Mouse (Mus musculus) liver, embryonic 11.5 days (tissue): ENCODE results near the gene Eif4g3. TPM values are rescaled to one million over a fixed set of nuclear protein-coding genes. Genes with fewer than 3 reads are reported as not detected.

Experiments used
- ATAC-seq: fragments of 200-750 bp; cut with Nextera tagmentation; replicated peaks from 2 replicates; pipeline ENCODE4 v1.8.0; 2017; ENCODE audit warnings: moderate number of reproducible peaks, mild to moderate bottlenecking, moderate TSS enrichment, moderate library complexity; ENCODE audit not compliant: low FRiP score
- DNase-seq: peaks from one replicate; pipeline ENCODE4 v3.0.0-alpha.2; 2017; ENCODE audit warnings: low spot score
- H3K27ac ChIP-seq: fragments of 300-500 bp; sonication (generic); 2 replicates; pipeline ENCODE4 v1.5.1; 2014; ENCODE audit warnings: mild to moderate bottlenecking, low read depth, low read length, control low read depth
- H3K27me3 ChIP-seq: fragments of 300-500 bp; sonication (generic); replicated peaks from 2 replicates; pipeline ENCODE4 v1.6.1; 2014; ENCODE audit warnings: low read length, mixed read lengths; ENCODE audit not compliant: control insufficient read depth, insufficient read depth
- H3K36me3 ChIP-seq: fragments of 300-500 bp; sonication (generic); 2 replicates; pipeline ENCODE4 v1.6.1; 2014; ENCODE audit warnings: mild to moderate bottlenecking, low read length, moderate library complexity, mixed read lengths; ENCODE audit not compliant: control insufficient read depth, insufficient read depth
- H3K4me1 ChIP-seq: fragments of 300-500 bp; sonication (generic); replicated peaks from 2 replicates; pipeline ENCODE4 v1.6.1; 2014; ENCODE audit warnings: low read length, mixed read lengths; ENCODE audit not compliant: control insufficient read depth, insufficient read depth
- H3K4me2 ChIP-seq: fragments of 300-500 bp; sonication (generic); 2 replicates; pipeline ENCODE4 v1.6.1; 2014; ENCODE audit warnings: mild to moderate bottlenecking, control low read depth, moderate library complexity
- H3K4me3 ChIP-seq: fragments of 300-500 bp; sonication (generic); 2 replicates; pipeline ENCODE4 v1.5.1; 2014; ENCODE audit warnings: low read depth, low read length, control low read depth
- H3K9ac ChIP-seq: fragments of 300-500 bp; sonication (generic); 2 replicates; pipeline ENCODE4 v1.6.1; 2014; ENCODE audit warnings: low read depth, low read length, control low read depth
- H3K9me3 ChIP-seq: fragments of 300-500 bp; sonication (generic); 2 replicates; pipeline ENCODE4 v1.6.1; 2016; ENCODE audit warnings: low read length, inconsistent platforms, mixed read lengths; ENCODE audit not compliant: control insufficient read depth
- WGBS: fragments of 180-500 bp; shearing (Covaris S2); extraction: QIAGEN DNeasy Blood & Tissue Kit; methylation state at CpG from one replicate; pipeline ENCODE4 v1.1.7; 2014; 5-methylcytosine and 5-hydroxymethylcytosine counted together
- polyA plus RNA-seq: library from polyadenylated mRNA; unstranded; fragments of >200 nt; fragmentation: Nextera tagmentation; extraction: Ambion mirVana; gene quantifications from 2 replicates; pipeline ENCODE4 v1.2.1, GENCODE M21; 2014

Gene Eif4g3
- polyA plus RNA-seq, 1 experiment from 2014 or later, result 28.3 TPM

- DNase-seq (no peak), ATAC-seq (no peak)
- Histone ChIP-seq H3K4me2 (no peak overlapping the region), H3K27ac (no peak overlapping the region), H3K4me1 (peaks cover 6% of the 10 kb centered on the region; the same call in 1 of the 2 replicates), H3K9ac (no peak overlapping the region), H3K9me3 (no peaks in the 10 kb centered on the region), H3K27me3 (no peaks in the 10 kb centered on the region), H3K4me3 (no peak overlapping the region), H3K36me3 (peaks cover 16% of the 10 kb centered on the region)
- 72% methylated on average over 13 of the region's 13 CpGs for WGBS
Observed at GRCm38 (mm10) chr4:138038365-138039274, 45.8 kb downstream of the Eif4g3 start.

GRCm38 (mm10) chr4:138039275-138039651, 46.4 kb downstream of the Eif4g3 start:
- no peak overlapping the region for H3K27ac ChIP-seq
- DNase-seq (no peak), ATAC-seq (no peak)
- no peak overlapping the region for H3K4me2 ChIP-seq
- 90% methylated on average over 9 of the region's 9 CpGs for WGBS
- no peaks in the 10 kb centered on the region for H3K9me3 ChIP-seq
- peaks cover 16% of the 10 kb centered on the region for H3K36me3 ChIP-seq
- H3K4me3 ChIP-seq, result no peak overlapping the region
- no peak overlapping the region for H3K9ac ChIP-seq
- H3K27me3 ChIP-seq, result no peaks in the 10 kb centered on the region
- H3K4me1 ChIP-seq, result peaks cover 6% of the 10 kb centered on the region; the same call in 1 of the 2 replicates

GRCm38 (mm10) chr4:138040589-138040988, 47.8 kb downstream of the Eif4g3 start:
- peaks cover 6% of the 10 kb centered on the region; the same call in 1 of the 2 replicates for H3K4me1 ChIP-seq
- H3K4me2 ChIP-seq, result no peak overlapping the region
- DNase-seq (no peak), ATAC-seq (no peak)
- WGBS, result 93% methylated on average over 3 of the region's 3 CpGs
- no peak overlapping the region for H3K4me3 ChIP-seq
- H3K36me3 ChIP-seq, result peaks cover 24% of the 10 kb centered on the region
- H3K9ac ChIP-seq, result no peak overlapping the region
- H3K27me3 ChIP-seq, result no peaks in the 10 kb centered on the region
- no peak overlapping the region for H3K27ac ChIP-seq
- H3K9me3 ChIP-seq, result no peaks in the 10 kb centered on the region; the same call in 1 of the 2 replicates

- no peak overlapping the region for H3K9ac ChIP-seq
- no peak overlapping the region for H3K27ac ChIP-seq
- H3K27me3 ChIP-seq, result no peaks in the 10 kb centered on the region
- WGBS, result 91% methylated on average over 12 of the region's 12 CpGs
- no peaks in the 10 kb centered on the region; the same call in 1 of the 2 replicates for H3K9me3 ChIP-seq
- DNase-seq (no peak), ATAC-seq (no peak)
- H3K36me3 ChIP-seq, result peaks cover 29% of the 10 kb centered on the region
- no peak overlapping the region for H3K4me2 ChIP-seq
- no peak overlapping the region for H3K4me3 ChIP-seq
- H3K4me1 ChIP-seq, result peaks cover 6% of the 10 kb centered on the region; the same call in 1 of the 2 replicates
Observed at GRCm38 (mm10) chr4:138041566-138042256, 48.9 kb downstream of the Eif4g3 start.

GRCm38 (mm10) chr4:138042257-138042589, 49.4 kb downstream of the Eif4g3 start:
- Histone ChIP-seq H3K27ac (no peak overlapping the region), H3K4me2 (no peak overlapping the region), H3K27me3 (no peaks in the 10 kb centered on the region), H3K4me3 (no peak overlapping the region), H3K4me1 (peaks cover 6% of the 10 kb centered on the region; the same call in 1 of the 2 replicates), H3K36me3 (peaks cover 30% of the 10 kb centered on the region), H3K9ac (no peak overlapping the region), H3K9me3 (no peaks in the 10 kb centered on the region; the same call in 1 of the 2 replicates)
- WGBS, result 73% methylated on average over 2 of the region's 2 CpGs
- no peak for ATAC-seq
- no peak for DNase-seq

GRCm38 (mm10) chr4:138042625-138043024, 49.8 kb downstream of the Eif4g3 start:
- no peak for ATAC-seq
- peaks cover 30% of the 10 kb centered on the region for H3K36me3 ChIP-seq
- 95% methylated on average over 5 of the region's 5 CpGs for WGBS

GRCm38 (mm10) chr4:138044841-138045500, 52.1 kb downstream of the Eif4g3 start:
- Histone ChIP-seq H3K36me3 (peaks cover 35% of the 10 kb centered on the region), H3K9ac (no peak overlapping the region), H3K27me3 (no peaks in the 10 kb centered on the region), H3K9me3 (no peaks in the 10 kb centered on the region; the same call in 1 of the 2 replicates), H3K4me3 (no peak overlapping the region), H3K27ac (no peak overlapping the region), H3K4me2 (no peak overlapping the region), H3K4me1 (no peaks in the 10 kb centered on the region)
- no peak for DNase-seq
- no peak for ATAC-seq
- 96% methylated on average over 16 of the region's 16 CpGs for WGBS

More at GRCm38 (mm10) chr4:138042625-138043024, 49.8 kb downstream of the Eif4g3 start:
- H3K9ac ChIP-seq, result no peak overlapping the region
- no peak overlapping the region for H3K4me3 ChIP-seq
- H3K27me3 ChIP-seq, result no peaks in the 10 kb centered on the region
- no peak for DNase-seq
- no peak overlapping the region for H3K4me2 ChIP-seq
- H3K4me1 ChIP-seq, result peaks cover 6% of the 10 kb centered on the region; the same call in 1 of the 2 replicates
- no peak overlapping the region for H3K27ac ChIP-seq
- H3K9me3 ChIP-seq, result no peaks in the 10 kb centered on the region; the same call in 1 of the 2 replicates

- Histone ChIP-seq H3K36me3 (peaks cover 34% of the 10 kb centered on the region), H3K4me3 (no peak overlapping the region), H3K4me2 (no peak overlapping the region), H3K9me3 (no peaks in the 10 kb centered on the region; the same call in 1 of the 2 replicates), H3K9ac (no peak overlapping the region), H3K27me3 (no peaks in the 10 kb centered on the region), H3K4me1 (no peaks in the 10 kb centered on the region), H3K27ac (no peak overlapping the region)
- 98% methylated on average over 1 of the region's 1 CpGs for WGBS
- ATAC-seq (no peak), DNase-seq (no peak)
Observed at GRCm38 (mm10) chr4:138045809-138046208, 53.0 kb downstream of the Eif4g3 start.
